Mouse (Mus musculus) testis, adult 2 months (tissue): ENCODE results near the gene Cckbr.

Experiments used
- CTCF ChIP-seq: fragments of 200-500 bp; IDR thresholded peaks from 2 replicates; pipeline ENCODE4 v1.5.1; 2012; ENCODE audit warnings: low read depth, mild to moderate bottlenecking, inconsistent platforms, low read length, moderate library complexity; ENCODE audit not compliant: control insufficient read depth, insufficient read depth, insufficient replicate concordance
- POLR2A ChIP-seq: fragments of 200-500 bp; IDR thresholded peaks from 2 replicates; pipeline ENCODE4 v1.6.1; 2012; ENCODE audit warnings: low read depth, mild to moderate bottlenecking, inconsistent platforms, low read length, moderate library complexity; ENCODE audit not compliant: control insufficient read depth

GRCm38 (mm10) chr7:105499676-105500075 lies 74.1 kb downstream of the Cckbr start:
- no peak for TF ChIP-seq CTCF
- no peak for TF ChIP-seq POLR2A
